ENCODE assay signal across 16 mouse cellular contexts in genomic region chr6:52065652-52066051, GRCm38 (mm10). TPM values are rescaled to one million over a fixed set of nuclear protein-coding genes. Genes with fewer than 3 reads are reported as not detected.
DNase-seq lines count a peak whose midpoint lies in the region; TF ChIP-seq lines count a peak whose summit lies in the region.
"Had no signal": no experiment of that assay in that cellular context is flagged by ENCODE, and none has a peak within 500 bp of the region (broad histone marks: within the 10 kb centered on the region; RNA-seq: fewer than 3 reads in every experiment).

No protein-coding gene starts in this region.

- intact Hi-C loops in heart, postnatal 14 days (cut with DNase I) = no loop called here
- intact Hi-C loops in left cerebral cortex, postnatal 4 days (cut with DNase I) = no loop called here
- intact Hi-C loops in left cerebral cortex, adult 2 months (cut with DNase I) = no loop called here

- no peak for TF ChIP-seq CTCF in left cerebral cortex, adult 2 months (IDR thresholded peaks at IDR 0.05)

- H3K4me3 ChIP-seq in left cerebral cortex, adult 2 months = no peak overlapping the region

- peak; percentile 31 to 51 for DNase-seq in cerebellum, postnatal 10 days
- DNase-seq in cerebellum, postnatal 4 days (ENCODE audit: low spot score in 2 of 2) = no peak
- peak; percentile 55 for DNase-seq in heart, adult 11 months
- DNase-seq in heart, postnatal 14 days = no peak
- peak; percentile 12 for DNase-seq in left cerebral cortex, postnatal 4 days
- DNase-seq in left cerebral cortex, adult 2 months (ENCODE audit: extremely low spot score in 1 of 2, low spot score in 2 of 2) = no peak
- DNase-seq: adrenal gland, adult 2 months; adrenal gland, adult 8-10 months; adrenal gland, postnatal 10 days; adrenal gland, postnatal 14 days; adrenal gland, postnatal 25 days; adrenal gland, postnatal 36 days; B cell, adult 2 months; cerebellum, adult 11 months; cerebellum, adult 11-12 months; cerebellum, adult 18-20 months had no signal

- no peak overlapping the region for H3K27ac ChIP-seq in left cerebral cortex, adult 2 months

RNA-seq across cellular contexts. Expression of gene Skap2, which starts 53.3 kb away (rescaled TPM):
- 10 to 100 TPM in 1 of 2 experiments, 1 to 10 TPM in 1; 7.3 to 10.4 TPM for total RNA-seq in heart, postnatal 14 days (2021)
- total RNA-seq in left cerebral cortex, postnatal 4 days (2021) = 1 to 10 TPM; 4.5 to 4.9 TPM
- total RNA-seq in left cerebral cortex, adult 2 months (2021) = 10 to 100 TPM in 1 of 2 experiments, 1 to 10 TPM in 1; 8.9 to 10.5 TPM

Comparison
In these comparisons a context has a peak if more than half of its experiments do, and no peak if none do; other contexts are left out.
1. DNase-seq: peak in cerebellum, postnatal 10 days (2 of 2), heart, adult 11 months (single experiment) and left cerebral cortex, postnatal 4 days (single experiment); none in cerebellum, postnatal 4 days (0 of 2), heart, postnatal 14 days (0 of 2) and left cerebral cortex, adult 2 months (0 of 2).